Mouse (Mus musculus) cerebellum, adult 9-10 months (tissue): ENCODE data around the gene Rabgap1l.
A peak's percentile ranks its signal among the peaks of the same experiment; 100 is the strongest.

Source experiments
- DNase-seq: peaks from one replicate; pipeline ENCODE4 v3.0.0; 2022

Rabgap1l gene

GRCm38 (mm10) chr1:160273133-160273743 lies 519.8 kb downstream of the Rabgap1l start:
- DNase-seq = no peak

- DNase-seq = no peak
Observed at GRCm38 (mm10) chr1:160271282-160271967, 521.6 kb downstream of the Rabgap1l start.

- DNase-seq = no peak
Observed at GRCm38 (mm10) chr1:160268322-160268721, 524.7 kb downstream of the Rabgap1l start.

- DNase-seq = no peak
Observed at GRCm38 (mm10) chr1:160263630-160264346, 529.2 kb downstream of the Rabgap1l start.

DNA sequence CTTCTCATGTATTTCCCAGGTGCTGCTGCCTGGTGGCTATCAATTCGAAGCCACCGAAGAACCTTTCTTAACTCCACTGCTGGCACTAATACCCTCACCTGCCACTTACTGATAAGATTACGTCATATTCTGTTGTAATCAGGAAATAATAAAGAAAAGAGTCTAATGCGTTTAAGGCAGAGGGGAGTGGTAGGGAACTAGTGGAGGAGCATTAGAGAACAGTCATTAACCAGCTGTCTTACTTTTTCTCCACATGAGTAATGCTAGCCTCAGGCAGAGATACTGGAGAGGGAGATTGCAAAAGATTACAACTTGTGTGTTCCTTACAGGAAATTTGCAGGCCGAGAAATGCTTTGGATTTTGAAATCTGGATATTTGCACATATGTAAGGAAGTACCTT lies 530.0 kb downstream of the Rabgap1l start:
- DNase-seq = no peak

- no peak for DNase-seq
Observed at GRCm38 (mm10) chr1:160262415-160262814, 530.6 kb downstream of the Rabgap1l start.

GRCm38 (mm10) chr1:160261849-160262248 lies 531.2 kb downstream of the Rabgap1l start:
- DNase-seq = no peak

DNA sequence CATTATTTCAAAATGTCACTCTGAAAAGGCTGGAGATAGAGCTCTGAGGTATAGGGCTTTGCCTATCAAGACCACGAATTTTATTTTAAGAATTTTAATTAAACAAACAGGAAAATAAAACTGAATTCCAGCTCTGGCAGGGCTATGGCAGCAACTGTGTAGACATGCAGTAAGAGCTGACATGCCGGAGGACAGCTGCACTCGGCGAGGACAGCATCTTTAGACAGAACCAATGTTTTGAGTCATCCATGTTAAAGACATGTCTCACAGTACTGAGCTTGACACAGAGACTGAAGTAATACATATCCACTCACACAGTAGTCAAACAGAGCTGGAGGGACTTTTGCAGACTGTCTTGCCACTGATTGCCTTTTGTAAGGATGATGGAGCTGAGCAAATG lies 532.4 kb downstream of the Rabgap1l start:
- DNase-seq = no peak

DNA sequence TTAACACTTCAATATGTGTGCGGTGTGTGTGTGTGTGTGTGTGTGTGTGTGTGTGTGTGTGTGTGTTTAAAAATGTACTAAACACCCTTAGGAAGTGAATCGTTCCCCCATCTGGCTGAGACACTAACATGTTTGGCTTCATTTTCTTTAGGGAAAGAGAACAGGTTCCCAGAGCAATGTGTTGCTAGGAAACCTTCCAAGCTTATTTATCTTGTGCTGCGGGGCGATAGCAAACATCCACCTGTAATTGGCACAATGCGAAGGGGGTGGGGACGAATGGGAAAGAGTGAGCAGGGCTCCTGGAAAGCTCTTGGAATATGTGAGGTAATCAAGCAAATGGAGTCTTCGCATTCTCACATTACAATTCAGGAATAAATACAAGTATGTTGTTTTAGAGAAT lies 533.1 kb downstream of the Rabgap1l start:
- DNase-seq = peak; percentile 80

DNA sequence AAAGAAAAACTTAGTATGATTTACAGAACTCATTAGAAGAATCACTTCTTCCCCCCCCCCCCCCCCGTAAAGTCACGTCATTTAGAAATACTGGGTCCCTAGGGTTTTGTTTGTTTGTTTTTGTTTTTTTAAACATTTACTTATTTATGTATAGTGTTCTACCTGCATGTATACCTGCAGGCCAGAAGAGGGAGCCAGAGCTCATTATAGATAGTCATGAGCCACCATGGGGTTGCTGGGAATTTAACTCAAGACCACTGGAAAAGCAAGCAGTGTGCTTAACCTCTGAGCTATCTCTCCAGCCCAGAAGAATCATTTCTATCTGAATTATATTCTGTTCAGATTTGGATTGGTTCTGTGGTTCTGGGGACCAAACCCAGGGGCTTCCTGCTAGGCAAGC lies 539.9 kb downstream of the Rabgap1l start:
- no peak for DNase-seq

- no peak for DNase-seq
Observed at GRCm38 (mm10) chr1:160251388-160252007, 541.5 kb downstream of the Rabgap1l start.

DNA sequence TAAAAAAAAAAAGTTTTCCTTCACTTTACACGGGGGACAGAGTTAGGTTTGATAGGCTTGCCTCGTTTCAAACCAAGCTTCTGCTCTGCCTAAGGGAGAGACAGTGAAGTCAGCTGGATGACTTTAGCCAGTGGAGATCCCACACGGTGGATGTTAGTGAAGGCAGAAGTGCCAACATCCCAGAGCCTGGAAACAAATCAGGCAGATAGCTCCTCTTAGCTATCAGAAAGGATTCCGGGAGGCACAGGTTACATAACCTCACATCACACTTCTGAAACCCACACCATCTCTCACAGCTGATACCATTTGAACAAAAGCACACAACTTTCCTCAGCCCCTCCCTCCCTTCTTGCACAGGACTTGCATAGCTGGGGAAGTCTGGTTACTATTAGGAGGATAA lies 542.2 kb downstream of the Rabgap1l start:
- no peak for DNase-seq

DNA sequence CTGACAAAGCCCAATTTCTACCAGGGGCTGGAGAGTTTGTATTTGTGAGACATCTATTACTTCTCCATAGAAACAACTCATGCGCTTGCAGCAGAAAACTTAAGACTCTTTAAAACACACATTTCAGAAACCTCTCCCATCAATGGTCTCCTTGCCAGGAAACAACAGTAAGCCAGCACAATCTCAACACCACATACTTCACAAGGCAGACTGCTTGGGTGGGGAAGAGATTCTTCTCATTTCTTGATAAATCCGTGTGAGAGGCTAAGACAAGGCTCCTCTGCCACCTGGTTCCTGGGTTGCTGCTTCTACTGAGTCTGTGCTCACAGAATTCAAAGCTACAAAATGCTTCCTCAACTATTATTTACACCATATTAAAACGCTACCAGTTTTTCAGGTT lies 543.2 kb downstream of the Rabgap1l start:
- no peak for DNase-seq

- no peak for DNase-seq
Observed at GRCm38 (mm10) chr1:160247473-160247872, 545.5 kb downstream of the Rabgap1l start.

GRCm38 (mm10) chr1:160246844-160247243 lies 546.2 kb downstream of the Rabgap1l start:
- peak; percentile 44 for DNase-seq

GRCm38 (mm10) chr1:160245954-160246353 lies 547.1 kb downstream of the Rabgap1l start:
- no peak for DNase-seq

- DNase-seq = no peak
Observed at GRCm38 (mm10) chr1:160244689-160245088, 548.3 kb downstream of the Rabgap1l start.

GRCm38 (mm10) chr1:160240091-160240490 lies 552.9 kb downstream of the Rabgap1l start:
- no peak for DNase-seq

- no peak for DNase-seq
Observed at GRCm38 (mm10) chr1:160238852-160239443, 554.1 kb downstream of the Rabgap1l start.

GRCm38 (mm10) chr1:160237981-160238380 lies 555.0 kb downstream of the Rabgap1l start:
- no peak for DNase-seq

DNA sequence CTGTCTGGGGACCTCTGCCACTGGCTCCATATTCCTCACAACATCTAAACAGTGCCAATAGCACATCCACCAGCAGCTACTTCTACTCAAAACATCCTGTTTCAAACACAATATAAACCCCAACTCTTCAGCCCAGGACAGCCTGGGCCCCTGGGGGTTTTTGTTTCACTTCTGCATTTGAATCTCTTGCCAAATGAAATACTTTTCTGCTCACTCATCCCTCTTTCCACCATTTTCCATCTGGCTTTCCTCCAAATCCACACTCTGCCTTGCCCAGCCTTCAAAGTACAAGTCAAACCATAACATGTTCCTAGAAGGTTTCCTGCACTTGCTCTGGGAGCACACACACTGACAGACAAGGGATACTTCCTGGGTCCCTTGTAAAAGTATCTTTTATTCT lies 559.1 kb downstream of the Rabgap1l start:
- DNase-seq = no peak

DNA sequence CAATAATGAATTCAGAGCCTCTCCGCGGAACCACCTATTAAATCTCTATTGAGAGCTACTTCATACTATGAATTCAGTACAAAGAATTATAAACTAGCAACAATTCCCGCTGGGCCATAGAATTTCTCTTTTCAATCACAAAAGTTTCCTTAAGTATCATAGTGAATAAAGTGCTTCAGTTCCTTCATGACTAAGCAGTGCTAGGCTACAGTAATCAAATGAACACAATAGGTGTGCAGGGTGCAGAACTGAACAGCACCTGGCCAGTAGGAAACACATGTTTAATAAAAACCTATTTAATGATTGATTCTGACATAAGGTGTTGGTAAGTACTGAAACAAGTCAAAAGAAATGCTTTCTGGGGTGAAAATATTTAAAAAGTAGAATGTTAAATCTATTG lies 560.9 kb downstream of the Rabgap1l start:
- no peak for DNase-seq

GRCm38 (mm10) chr1:160231013-160231412 lies 562.0 kb downstream of the Rabgap1l start:
- peak; percentile 81 for DNase-seq
